20 mouse cellular contexts compared by ENCODE assay signal in the genomic region with DNA sequence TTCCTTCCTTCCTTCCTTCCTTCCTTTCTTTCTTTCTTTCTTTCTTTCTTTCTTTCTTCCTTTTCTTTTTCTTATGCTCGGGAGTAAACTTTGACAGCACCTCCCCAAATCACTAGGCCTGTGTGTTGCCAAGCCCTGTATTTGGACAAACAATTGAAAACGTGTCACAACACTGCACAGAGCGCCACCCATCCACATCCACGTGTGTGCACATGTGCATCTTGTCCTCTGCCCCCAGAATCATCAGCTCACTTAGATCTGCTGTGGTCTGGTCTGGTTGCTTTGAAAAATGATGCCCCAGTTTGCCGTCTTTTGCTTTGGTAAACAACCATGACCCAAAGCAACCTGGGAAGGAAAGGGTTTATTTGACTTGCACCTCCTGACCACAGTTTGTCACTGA. TPM values are rescaled to one million over a fixed set of nuclear protein-coding genes. Genes with fewer than 3 reads are reported as not detected.
A peak's percentile ranks its signal among the peaks of the same experiment; 100 is the strongest.
DNase-seq lines count a peak whose midpoint lies in the region; ATAC-seq and TF ChIP-seq lines count a peak whose summit lies in the region.
"Had no signal": no experiment of that assay in that cellular context is flagged by ENCODE, and none has a peak within 500 bp of the region (broad histone marks: within the 10 kb centered on the region; RNA-seq: fewer than 3 reads in every experiment).

No protein-coding gene starts in this region.

- DNase-seq in kidney, adult 18-20 months = peak; percentile 63
- peak; percentile 46 to 59 for DNase-seq in urinary bladder, postnatal 36 days (ENCODE audit: low spot score in 2 of 2)
- DNase-seq in urinary bladder, adult 2 months (ENCODE audit: low spot score) = no peak
- DNase-seq in kidney, postnatal 0 days (ENCODE audit: low spot score) = no peak
- DNase-seq in spleen, postnatal 4 days (ENCODE audit: low spot score in 2 of 2) = no peak
- DNase-seq in cerebellum, adult 11-12 months = no peak
- DNase-seq: adrenal gland, adult 8-10 months; cerebellum, adult 9-10 months; liver, embryonic 13.5 days; right cerebral cortex, adult 18-20 months; thymus, postnatal 25 days had no signal

- WGBS in kidney, embryonic 14.5 days = 38% methylated on average over 5 of the region's 5 CpGs
- WGBS in kidney, postnatal 0 days = 24% methylated on average over 5 of the region's 5 CpGs

- ATAC-seq in kidney, embryonic 14.5 days (ENCODE audit: low FRiP score, low TSS enrichment) = no peak
- ATAC-seq in kidney, postnatal 0 days (replicated peaks; ENCODE audit: low FRiP score, low read depth) = no peak; the same call in 1 of the 2 replicates
- ATAC-seq: forebrain, embryonic 15.5 days; midbrain, embryonic 13.5 days had no signal

- H3K9ac ChIP-seq in kidney, embryonic 14.5 days (ENCODE audit: low read depth, low read length) = no peak overlapping the region
- H3K9ac ChIP-seq in kidney, postnatal 0 days (ENCODE audit: low read depth, low read length) = no peak overlapping the region
- H3K9ac ChIP-seq: forebrain, embryonic 15.5 days; hindbrain, embryonic 15.5 days; liver, embryonic 13.5 days; lung, embryonic 15.5 days; midbrain, embryonic 13.5 days; neural tube, embryonic 13.5 days had no signal

- H3K27ac ChIP-seq in kidney, embryonic 14.5 days (ENCODE audit: low read depth, low read length) = no peak overlapping the region
- peak overlapping the region; percentile 19; the same call in 1 of the 2 replicates for H3K27ac ChIP-seq in kidney, postnatal 0 days
- H3K27ac ChIP-seq: forebrain, embryonic 15.5 days; hindbrain, embryonic 15.5 days; limb, embryonic 10.5 days; liver, embryonic 13.5 days; lung, embryonic 15.5 days; midbrain, embryonic 13.5 days; neural tube, embryonic 13.5 days had no signal

- H3K27me3 ChIP-seq in kidney, embryonic 14.5 days (ENCODE audit: control insufficient read depth, insufficient read depth, low read length) = no peaks in the 10 kb centered on the region
- no peaks in the 10 kb centered on the region for H3K27me3 ChIP-seq in kidney, postnatal 0 days (ENCODE audit: insufficient read depth, low read length)
- H3K27me3 ChIP-seq: forebrain, embryonic 15.5 days; liver, embryonic 13.5 days; lung, embryonic 15.5 days; midbrain, embryonic 13.5 days had no signal

- 0 out of 2 replicates have a peak, but pooled peaks cover 9% of the 10 kb centered on the region for H3K4me1 ChIP-seq in kidney, embryonic 14.5 days (ENCODE audit: control insufficient read depth, insufficient read depth, low read length)
- H3K4me1 ChIP-seq in kidney, postnatal 0 days (replicated peaks; ENCODE audit: insufficient read depth, low read length) = peaks cover 15% of the 10 kb centered on the region; the same call in 1 of the 2 replicates
- H3K4me1 ChIP-seq: forebrain, embryonic 15.5 days; hindbrain, embryonic 15.5 days; midbrain, embryonic 13.5 days; neural tube, embryonic 13.5 days had no signal

- no peak overlapping the region for H3K4me3 ChIP-seq in kidney, embryonic 14.5 days (ENCODE audit: low read length)
- H3K4me3 ChIP-seq in kidney, postnatal 0 days (replicated peaks; ENCODE audit: low read depth, low read length) = no peak overlapping the region
- H3K4me3 ChIP-seq: forebrain, embryonic 15.5 days; hindbrain, embryonic 15.5 days; limb, embryonic 10.5 days; liver, embryonic 13.5 days; lung, embryonic 15.5 days; midbrain, embryonic 13.5 days; neural tube, embryonic 13.5 days had no signal

- H3K36me3 ChIP-seq in kidney, embryonic 14.5 days (ENCODE audit: control insufficient read depth, insufficient read depth, low read length) = no peaks in the 10 kb centered on the region
- H3K36me3 ChIP-seq in kidney, postnatal 0 days (ENCODE audit: insufficient read depth, low read length) = no peaks in the 10 kb centered on the region
- H3K36me3 ChIP-seq: forebrain, embryonic 15.5 days; hindbrain, embryonic 15.5 days; limb, embryonic 10.5 days; liver, embryonic 13.5 days; lung, embryonic 15.5 days; midbrain, embryonic 13.5 days; neural tube, embryonic 13.5 days had no signal

- no peaks in the 10 kb centered on the region for H3K9me3 ChIP-seq in kidney, embryonic 14.5 days (ENCODE audit: control insufficient read depth, low read length)
- H3K9me3 ChIP-seq in kidney, postnatal 0 days (replicated peaks; ENCODE audit: low read length) = no peaks in the 10 kb centered on the region
- H3K9me3 ChIP-seq: forebrain, embryonic 15.5 days; hindbrain, embryonic 15.5 days; limb, embryonic 10.5 days; liver, embryonic 13.5 days; lung, embryonic 15.5 days; midbrain, embryonic 13.5 days; neural tube, embryonic 13.5 days had no signal

- no peak overlapping the region for H3K4me2 ChIP-seq in kidney, embryonic 14.5 days (replicated peaks; ENCODE audit: low read depth, low read length)
- H3K4me2 ChIP-seq in kidney, postnatal 0 days (ENCODE audit: low read length) = no peak overlapping the region
- H3K4me2 ChIP-seq: forebrain, embryonic 15.5 days; heart, embryonic 11.5 days; hindbrain, embryonic 15.5 days; liver, embryonic 13.5 days; lung, embryonic 15.5 days; midbrain, embryonic 13.5 days; neural tube, embryonic 13.5 days had no signal

- TF ChIP-seq CTCF in kidney, postnatal 0 days (IDR thresholded peaks at IDR 0.05; ENCODE audit: low read depth) = no peak

RNA-seq across cellular contexts. Expression of a gene that starts 1.0 kb away (rescaled TPM):
- polyA plus RNA-seq in kidney, embryonic 14.5 days (2014; fragmentation: Nextera tagmentation; extraction: Ambion mirVana) = 3.6 and 4.0 TPM in 2 replicates
- 246 and 312 TPM in 2 replicates for polyA plus RNA-seq in urinary bladder, adult 2 months (2012; rRNA removed)
- 25.1 and 25.4 TPM in 2 replicates for polyA plus RNA-seq in kidney, postnatal 0 days (2015; fragmentation: Nextera tagmentation; extraction: Ambion mirVana)
- polyA plus RNA-seq: forebrain, embryonic 15.5 days; heart, embryonic 11.5 days; hindbrain, embryonic 15.5 days; midbrain, embryonic 13.5 days; neural tube, embryonic 13.5 days had no signal

RNA-seq across cellular contexts. Expression of a gene that starts 27.3 kb away (rescaled TPM):
- polyA plus RNA-seq in kidney, embryonic 14.5 days (2014; fragmentation: Nextera tagmentation; extraction: Ambion mirVana) = 10.5 and 17.7 TPM in 2 replicates
- polyA plus RNA-seq in urinary bladder, adult 2 months (2012; rRNA removed) = 11.4 and 12.3 TPM in 2 replicates
- 11.6 TPM in 2 replicates for polyA plus RNA-seq in kidney, postnatal 0 days (2015; fragmentation: Nextera tagmentation; extraction: Ambion mirVana)

RNA-seq across cellular contexts. Expression of a gene that starts 43.1 kb away (rescaled TPM):
- polyA plus RNA-seq in kidney, embryonic 14.5 days (2014; fragmentation: Nextera tagmentation; extraction: Ambion mirVana) = not detected in 2 replicates
- 0.54 and 0.59 TPM in 2 replicates for polyA plus RNA-seq in urinary bladder, adult 2 months (2012; rRNA removed)
- 0.06 and 0.12 TPM in 2 replicates for polyA plus RNA-seq in kidney, postnatal 0 days (2015; fragmentation: Nextera tagmentation; extraction: Ambion mirVana)
- polyA plus RNA-seq: embryonic facial prominence, embryonic 11.5 days had no signal

Comparison
In these comparisons a context has a peak if more than half of its experiments do, and no peak if none do; other contexts are left out.
1. DNase-seq: peak in kidney, adult 18-20 months (single experiment) and urinary bladder, postnatal 36 days (2 of 2); none in urinary bladder, adult 2 months (single experiment), kidney, postnatal 0 days (single experiment), spleen, postnatal 4 days (0 of 2) and cerebellum, adult 11-12 months (single experiment).